Mouse (Mus musculus) left cerebral cortex, postnatal 10 days (tissue): ENCODE data around the gene Tmx4. TPM values are rescaled to one million over a fixed set of nuclear protein-coding genes. Genes with fewer than 3 reads are reported as not detected.
A peak's percentile ranks its signal among the peaks of the same experiment; 100 is the strongest.
"Not testable (repeated sequence)": the region's sequence is repeated elsewhere in the genome, so short reads cannot be mapped to it uniquely, and the experiment has no call there.

ENCODE experiments used
- DNase-seq, 2 experiments: peaks; one replicate each; pipeline ENCODE4 v3.0.0; 2021 to 2022; ENCODE audit warnings: low spot score in 2 of 2, mixed read lengths in 1 of 2; ENCODE audit errors: extremely low spot score in 1 of 2
- intact Hi-C: fragments of 180-260 bp; cut with DNase I; formaldehyde crosslinking; loops from one replicate; pipeline ENCODE4 v1.15.1; 2025
- total RNA-seq, 2 experiments: library from RNA; stranded (reverse); gene quantifications; 2 replicates each; pipeline ENCODE4 v1.2.3; 2021

Tmx4 gene
- 100 to 1,000 TPM; 139 to 141 TPM for total RNA-seq

DNA sequence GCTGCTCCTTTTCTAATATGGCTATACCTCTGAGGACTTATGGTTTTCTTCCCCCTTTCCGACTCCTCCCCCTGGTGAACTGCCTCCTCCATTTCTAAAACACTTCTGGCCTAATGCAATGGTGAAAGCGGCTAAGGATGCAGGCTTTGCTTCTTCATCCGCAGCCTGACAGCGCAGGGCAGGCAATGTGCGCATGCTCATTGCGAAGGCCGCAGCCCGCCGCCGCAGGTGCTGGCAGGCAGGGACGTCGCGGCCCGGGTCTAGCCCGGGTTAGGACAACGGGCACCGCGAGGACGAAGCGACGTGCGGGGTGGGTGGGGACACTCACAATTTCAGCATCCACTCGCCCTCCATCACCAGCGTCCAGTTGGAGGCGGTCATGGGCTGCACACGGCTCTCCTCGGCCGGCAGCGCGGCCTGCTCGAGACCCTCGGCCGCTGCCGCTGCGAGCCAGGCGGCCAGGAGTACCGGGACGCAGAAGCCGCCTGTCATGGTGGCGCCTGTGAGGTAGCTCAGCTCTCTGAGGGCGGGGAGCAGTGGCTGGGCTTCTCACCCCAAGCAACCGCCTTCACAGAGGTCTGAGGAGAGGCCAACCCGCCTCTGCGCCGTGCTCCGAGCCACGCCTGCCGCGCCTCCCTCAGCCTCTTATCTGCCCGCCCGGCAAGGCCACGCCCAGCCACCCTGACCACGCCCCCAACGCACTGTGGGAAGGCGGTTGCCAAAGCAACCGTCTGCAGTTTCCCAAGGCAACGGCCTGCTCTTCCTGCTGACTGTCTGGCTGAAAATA is at the start of gene Tmx4:
Tmx4 (minus strand) TSS at position 632 of the 787 bp plus-strand sequence.
- intact Hi-C loops, result no loop called here
- peak; percentile 96 to 100 for DNase-seq

DNA sequence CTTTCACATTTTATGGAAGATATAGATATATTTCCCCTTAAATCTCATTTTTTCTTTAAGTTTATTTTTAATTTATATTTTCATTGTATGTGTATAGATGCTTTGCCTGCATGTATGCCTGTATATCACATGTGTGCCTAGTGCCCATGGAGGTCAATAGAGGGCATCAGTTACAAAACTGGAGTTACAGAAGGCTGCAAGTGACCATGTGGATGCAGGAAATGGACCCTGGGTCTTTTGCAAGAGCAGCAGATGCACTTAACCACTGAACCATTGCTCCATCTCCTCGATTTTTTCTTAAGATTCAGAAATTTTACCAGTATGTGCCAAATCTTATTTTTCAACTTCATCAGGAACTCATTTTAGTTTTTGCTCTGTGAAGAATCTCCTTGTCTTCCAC is 48.2 kb upstream of the Tmx4 start:
- DNase-seq, result no peak
- intact Hi-C loops, result no loop called here

DNA sequence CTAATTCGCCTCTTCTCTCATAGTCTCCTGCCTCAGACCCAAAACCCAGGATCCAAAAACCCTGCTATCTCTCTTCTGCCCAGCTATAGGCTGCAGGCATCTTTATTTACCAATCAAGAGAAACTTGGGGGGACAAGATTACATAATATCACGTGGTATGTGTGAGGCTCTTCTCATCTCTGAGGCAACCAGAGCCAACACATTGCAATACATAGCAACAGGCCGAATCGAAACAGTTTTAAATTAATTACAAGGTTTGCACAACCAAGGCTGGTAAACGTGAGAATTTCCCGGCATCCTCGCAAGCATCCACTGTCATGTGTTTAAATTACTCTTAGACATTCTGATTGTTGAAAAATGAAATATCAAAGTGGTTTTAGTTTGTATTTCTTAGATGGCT is 47.1 kb upstream of the Tmx4 start:
- intact Hi-C loops, result no loop called here
- DNase-seq, result no peak

DNA sequence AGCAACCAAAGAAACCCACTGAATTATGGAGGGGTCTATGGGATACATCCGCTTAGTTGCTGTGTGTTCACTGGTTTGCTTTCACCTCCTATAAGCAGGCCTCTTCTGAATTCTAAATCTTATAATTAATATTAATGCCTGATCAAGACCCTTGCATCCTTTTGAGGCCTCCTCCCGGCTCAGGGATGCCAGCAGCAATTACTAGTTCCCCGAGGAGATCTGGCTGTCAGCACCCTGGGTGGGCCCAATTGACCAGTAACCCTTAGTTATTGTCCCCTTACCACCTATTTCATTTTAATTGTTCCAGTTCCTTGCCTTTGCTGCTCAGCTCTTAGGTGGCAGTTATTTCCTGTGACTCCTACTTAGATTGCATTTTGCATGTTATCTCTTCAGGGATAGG is 38.4 kb upstream of the Tmx4 start:
- DNase-seq, result no peak
- intact Hi-C loops, result loop anchor here (5.0 kb wide), 2 partner anchors 100 to 650 kb away; no protein-coding TSS in a partner anchor

DNA sequence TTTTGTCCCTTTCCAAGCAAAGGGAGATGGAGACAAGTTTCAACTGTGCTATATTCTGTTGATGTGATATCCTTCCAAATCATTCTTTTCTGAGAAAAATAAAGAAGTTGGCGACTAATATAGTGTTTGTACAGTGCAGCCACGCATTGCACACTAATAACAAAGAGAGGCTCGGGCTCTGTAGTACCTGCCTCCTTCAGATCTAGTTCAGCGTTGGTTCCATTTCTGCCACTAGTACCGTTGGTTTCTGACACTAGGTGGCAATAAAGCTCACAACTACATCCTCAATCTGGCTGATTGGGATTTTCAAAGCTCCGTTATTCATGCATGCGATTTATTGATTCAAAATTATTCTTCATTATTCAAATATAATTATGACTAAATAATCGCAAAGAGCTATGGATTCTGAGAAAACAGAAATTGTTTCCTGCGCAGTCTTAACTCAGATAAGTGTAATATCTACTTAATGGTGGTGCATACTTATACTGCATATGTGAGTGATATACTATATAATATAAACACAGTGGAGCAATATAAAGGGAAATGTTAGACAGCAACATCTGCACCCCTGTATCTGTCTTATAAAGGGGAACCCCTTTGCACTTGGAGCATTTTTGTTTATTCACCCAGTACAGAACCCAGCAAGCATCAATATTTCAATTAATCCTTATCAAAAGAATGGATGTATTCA is 37.5 kb upstream of the Tmx4 start:
- DNase-seq, result peak in 1 of 2 experiments; percentile 57
- intact Hi-C loops, result loop anchor here (5.0 kb wide), 2 partner anchors 101 to 651 kb away; no protein-coding TSS in a partner anchor

DNA sequence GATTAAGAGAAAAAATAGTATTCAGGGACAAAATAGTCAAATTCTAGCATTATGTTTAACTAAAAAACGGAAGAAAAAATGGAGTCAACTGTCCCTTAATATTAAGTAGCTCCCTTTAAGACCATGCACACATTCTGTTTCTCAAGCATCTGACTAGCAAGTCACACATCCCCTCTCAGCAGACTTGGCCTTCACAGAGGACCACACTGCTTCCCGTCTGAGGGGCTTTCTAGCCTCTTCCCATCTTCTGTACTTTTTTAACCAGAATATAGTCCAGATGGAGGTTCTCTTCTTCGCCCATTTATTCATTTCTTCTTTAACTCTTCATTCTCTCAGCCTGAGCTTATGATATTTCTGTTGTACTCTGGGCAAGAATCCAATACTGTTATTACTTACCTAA is 35.6 kb upstream of the Tmx4 start:
- intact Hi-C loops, result no loop called here
- no peak for DNase-seq

DNA sequence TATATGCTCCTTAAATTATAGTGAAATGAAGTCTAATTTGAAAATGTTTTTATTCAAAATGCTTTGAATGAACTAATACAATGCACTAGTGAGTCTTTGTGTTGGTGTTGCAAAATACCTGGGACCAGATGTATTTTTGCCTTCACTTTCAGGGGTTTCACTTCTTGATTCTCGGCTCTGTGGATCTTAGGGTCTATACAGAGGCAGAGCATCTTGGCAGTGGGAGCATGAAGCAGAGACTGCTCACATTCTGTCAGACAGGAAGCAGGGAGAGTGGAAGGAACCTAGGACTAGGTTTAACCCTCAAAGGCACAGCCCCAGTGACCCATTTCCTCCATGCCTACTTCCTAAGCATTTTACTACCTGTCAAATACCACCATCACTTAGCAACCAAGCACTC is 31.5 kb upstream of the Tmx4 start:
- intact Hi-C loops, result no loop called here
- DNase-seq, result no peak

DNA sequence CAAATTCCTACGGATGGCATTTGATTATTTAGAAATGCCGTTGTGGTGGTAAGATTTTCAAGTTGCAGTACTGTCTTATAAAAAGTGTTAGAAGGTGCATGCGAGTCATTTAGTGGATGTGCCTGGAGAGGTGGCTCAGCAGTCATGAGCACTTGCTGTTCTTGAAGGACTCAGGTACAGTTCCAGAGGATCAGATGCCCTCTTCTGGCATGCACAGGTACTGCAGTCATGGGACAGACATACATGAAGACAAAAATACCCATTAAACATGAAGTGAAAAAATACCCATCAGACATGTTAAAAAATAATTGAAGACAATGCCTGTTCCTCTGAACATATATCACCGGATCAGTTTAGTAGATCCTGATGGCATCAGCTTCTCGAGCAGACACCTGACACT is 29.7 kb upstream of the Tmx4 start:
- intact Hi-C loops, result no loop called here
- peak; percentile 28 to 52 for DNase-seq

DNA sequence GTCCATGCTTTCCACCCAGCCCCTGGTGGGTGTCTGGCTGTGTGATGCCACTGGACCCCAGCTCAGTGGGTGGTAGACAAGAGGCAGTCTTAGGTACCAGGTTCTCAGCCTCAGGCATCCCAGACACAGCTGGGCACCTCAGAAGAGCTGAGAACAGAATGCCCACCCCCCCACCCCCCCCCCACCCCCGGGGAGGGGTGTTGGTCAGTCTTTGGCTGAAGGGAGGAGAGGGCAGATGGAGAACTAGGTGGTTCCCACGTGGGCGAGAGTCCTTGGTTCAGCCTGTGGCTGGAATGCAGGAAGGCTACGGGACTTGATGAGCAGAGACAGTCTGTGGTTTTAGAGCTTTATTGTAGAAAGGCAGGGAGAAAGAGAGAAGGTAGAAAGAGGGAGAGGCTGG is 12.5 kb upstream of the Tmx4 start:
- no peak for DNase-seq
- intact Hi-C loops, result no loop called here

DNA sequence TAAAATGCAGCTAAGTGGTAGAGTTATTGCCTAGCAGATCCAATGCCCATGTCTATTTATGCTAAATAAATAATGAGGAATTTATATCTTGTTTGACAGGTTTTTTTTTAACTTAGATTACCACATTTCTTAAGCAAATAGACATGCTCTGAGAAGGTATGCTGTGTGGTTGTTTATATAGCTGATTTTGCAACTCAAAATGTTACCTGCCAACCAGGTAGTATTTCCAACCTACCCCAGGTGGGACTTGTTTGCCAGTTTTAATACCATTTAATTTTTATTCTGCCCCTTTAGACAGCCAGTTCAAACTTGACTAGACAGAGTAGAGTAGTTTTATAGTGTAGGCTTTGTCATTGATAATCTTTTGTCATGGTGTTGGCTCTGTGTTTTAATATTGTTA is 10.7 kb upstream of the Tmx4 start:
- DNase-seq, result no peak
- intact Hi-C loops, result no loop called here

DNA sequence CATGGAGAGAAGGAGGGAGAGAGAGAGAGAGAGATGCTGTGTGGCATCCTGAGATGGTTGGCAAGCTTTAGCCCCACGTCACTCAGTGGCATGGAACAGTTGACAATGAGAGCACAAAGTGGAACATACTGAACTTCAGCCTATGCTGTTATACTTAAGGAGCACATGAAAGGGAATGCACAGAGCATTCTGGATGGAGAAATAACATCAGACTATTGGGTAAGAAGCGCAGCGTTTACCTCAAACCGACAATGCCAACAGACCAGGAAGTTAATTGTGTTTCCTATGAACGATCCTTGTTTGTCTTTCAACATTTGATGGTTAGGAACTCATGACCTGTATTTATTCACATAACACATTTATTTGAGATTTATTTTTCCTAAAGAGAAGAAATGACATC is 8.8 kb upstream of the Tmx4 start:
- no peak for DNase-seq
- intact Hi-C loops, result no loop called here

DNA sequence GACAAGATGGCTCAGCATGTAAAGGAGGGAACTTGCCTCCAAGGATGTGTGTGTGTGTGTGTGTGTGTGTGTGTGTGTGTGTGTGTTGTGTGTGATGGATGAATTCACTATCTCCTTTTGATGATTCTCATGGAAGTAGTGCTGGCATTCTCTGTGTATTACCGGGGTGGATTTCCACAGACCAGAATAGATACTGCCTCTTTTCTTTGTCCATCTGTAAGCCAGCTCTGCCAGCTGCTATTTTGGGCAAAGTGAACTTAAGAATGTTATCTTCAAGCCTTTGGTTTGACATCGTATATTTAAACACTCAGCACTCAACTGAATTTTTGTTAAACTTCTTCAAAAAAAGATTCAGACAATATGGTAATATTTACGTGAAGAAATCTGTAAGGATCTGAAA is 5.1 kb upstream of the Tmx4 start:
- DNase-seq, result peak in 1 of 2 experiments; percentile 48
- intact Hi-C loops, result no loop called here

DNA sequence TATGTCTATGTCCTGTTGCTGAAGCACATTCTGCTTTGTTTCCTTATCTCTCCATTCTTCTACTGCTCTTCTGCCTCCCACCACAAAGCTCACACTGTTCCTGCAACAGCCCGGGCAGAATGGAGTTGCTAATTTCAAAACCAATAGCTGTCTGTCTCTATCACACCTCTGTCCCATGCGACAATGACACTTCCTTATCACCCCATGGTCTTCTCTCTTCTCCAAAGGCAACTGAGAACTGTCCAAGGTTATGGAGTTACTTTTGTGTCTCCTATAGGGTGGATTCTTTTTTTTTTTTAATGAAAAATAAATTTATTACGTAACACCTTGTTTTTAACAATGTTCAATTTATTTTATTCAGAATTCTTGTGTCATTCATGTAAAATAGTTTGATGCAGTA is 1.8 kb upstream of the Tmx4 start:
- DNase-seq, result no peak
- intact Hi-C loops, result no loop called here

DNA sequence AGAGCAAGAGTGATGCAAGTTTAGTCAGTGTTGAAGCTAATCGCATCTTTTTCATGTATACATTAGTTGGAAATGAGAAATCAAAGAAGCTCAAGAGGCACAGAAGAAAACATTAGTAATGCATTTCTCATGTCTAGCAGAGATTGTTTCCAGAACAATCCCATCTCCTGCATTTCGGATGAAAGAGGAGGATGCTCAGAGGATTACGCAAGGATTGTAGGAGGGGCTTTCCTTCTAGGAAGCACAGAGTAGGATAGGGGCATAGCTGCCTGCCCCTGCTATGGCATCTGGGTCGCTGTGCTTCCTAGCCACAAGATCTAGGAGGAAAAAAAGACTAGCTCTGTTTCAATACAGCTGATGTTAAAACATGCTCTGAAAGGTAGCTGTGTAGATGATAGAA is 1.2 kb upstream of the Tmx4 start:
- DNase-seq, result no peak

DNA sequence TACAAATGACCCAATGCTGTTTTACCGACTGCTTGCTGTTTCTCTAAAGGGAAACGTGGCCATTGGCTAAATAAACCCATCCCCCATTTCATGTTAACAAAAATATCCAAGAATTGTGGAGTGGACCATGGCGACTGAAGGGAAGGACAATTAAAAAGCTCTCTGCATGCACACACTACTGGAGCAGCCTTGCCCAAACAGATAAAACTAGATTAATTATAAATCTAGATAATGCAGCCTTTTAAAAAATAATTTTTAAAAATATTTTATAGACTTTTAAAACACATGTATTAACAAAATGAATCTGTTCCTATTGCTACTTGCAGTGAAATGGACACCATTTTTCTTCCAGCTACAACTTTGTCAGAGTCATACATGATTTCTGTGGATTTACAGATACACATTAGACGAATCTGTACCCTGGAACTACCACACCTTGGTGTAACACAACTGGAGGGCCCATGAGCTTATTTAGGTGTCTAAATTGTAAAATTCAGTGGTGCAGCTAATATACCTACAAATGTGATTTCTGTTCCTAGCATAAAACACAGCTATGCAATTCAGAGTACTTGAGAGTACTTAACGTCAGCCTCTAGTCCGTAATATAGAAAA is 462 bp upstream of the Tmx4 start:
- no peak for DNase-seq
- intact Hi-C loops, result no loop called here

More for the DNA sequence above, 1.2 kb upstream of the Tmx4 start:
- intact Hi-C loops, result no loop called here

DNA sequence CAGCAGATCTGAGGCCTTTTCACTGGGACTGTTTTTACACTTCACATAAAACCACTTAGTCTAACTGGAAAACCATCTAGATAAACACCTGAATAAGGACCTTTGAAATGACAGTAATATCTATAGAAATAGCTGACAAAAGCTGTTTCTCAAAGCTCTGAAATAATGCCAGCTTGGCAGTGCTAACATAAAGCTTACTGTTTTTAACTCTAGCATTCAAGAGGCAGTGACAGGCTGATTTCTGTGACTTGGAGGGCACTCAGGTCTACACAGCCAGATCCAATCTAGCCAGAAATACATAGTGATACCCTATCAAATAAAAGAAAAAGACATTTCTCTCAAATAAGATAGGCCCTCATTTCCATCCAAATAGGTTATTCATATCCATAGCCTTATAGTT is 1.6 kb downstream of the Tmx4 start:
- intact Hi-C loops, result no loop called here
- no peak for DNase-seq

DNA sequence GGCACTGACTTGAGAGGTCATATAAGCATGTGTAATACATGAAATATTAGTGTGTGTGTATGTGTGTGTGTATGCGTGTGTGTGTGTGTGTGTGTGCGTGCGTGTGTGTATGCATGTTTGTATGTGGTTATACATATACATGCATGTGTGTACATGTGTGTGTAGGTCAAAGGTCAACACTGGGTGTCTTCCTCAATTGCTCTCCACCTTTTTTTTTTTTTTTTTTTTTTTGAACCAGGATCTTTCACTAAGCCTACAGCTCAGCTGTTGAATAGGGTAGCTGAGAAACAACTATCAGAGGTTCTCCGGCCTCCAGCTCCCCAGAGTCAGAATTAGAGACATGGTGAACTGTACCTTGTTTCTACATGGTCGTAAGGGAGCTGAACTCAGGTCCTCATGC is 2.6 kb downstream of the Tmx4 start:
- intact Hi-C loops, result no loop called here
- DNase-seq, result no peak

DNA sequence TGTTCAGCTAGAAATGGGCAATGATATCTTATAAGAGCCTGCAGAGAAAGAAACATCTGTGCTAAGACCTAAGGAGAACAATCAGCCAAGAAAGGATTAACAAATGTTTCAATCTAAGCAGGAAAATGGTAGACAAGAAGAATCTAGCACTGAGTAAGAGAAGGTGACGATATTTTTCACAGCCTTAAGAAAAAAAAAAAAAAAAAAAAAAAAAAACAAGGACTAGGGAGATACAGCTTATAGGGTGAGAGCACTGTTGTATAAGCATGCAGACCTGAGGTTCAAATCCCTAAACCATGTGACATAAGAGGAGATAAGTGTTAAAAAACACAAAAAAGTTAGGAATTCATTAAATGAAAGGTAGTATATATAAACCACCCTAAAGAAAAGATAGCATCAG is 3.5 kb downstream of the Tmx4 start:
- intact Hi-C loops, result no loop called here
- DNase-seq, result no peak

DNA sequence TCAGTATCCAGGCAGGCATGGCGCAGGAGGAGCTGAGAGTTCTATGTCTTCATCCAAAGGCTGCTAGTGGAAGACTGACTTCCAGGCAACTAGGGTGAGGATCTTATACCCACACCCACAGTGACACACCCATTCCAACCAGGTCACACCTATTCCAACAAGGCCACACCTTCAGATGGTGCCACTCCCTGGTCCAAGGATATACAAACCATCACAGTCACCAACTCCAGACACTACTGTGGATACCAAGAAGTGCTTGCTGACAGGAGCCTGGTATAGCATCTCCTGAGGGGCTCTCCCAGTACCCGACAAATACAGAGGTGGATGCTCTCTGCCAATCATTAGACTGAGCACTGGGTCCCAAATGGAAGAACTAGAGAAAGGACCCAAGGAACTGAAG is 15.4 kb downstream of the Tmx4 start:
- DNase-seq, intact Hi-C loops: not testable (repeated sequence)

DNA sequence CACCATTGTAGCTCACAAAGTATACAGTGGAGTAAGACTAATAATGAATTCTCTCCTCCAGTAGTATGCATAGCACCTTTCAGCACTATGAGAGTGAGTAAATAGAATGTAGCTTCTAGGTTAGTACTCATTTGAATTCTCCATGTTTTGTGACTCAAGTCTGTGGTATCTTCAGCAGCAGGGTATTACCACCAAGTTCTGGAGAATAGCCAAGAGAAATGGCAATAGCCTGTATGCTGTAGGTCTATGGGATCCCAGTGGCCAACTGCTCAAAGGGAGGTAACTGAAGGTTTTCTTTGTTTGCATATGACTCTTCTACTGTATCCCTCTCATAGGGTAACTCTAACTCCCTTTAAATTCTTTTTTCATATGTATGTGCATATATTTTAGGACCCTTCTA is 39.0 kb downstream of the Tmx4 start:
- DNase-seq, result no peak
- intact Hi-C loops, result no loop called here
